Mouse (Mus musculus) hindbrain, embryonic 13.5 days (tissue): ENCODE results near the gene Mavs. TPM values are rescaled to one million over a fixed set of nuclear protein-coding genes. Genes with fewer than 3 reads are reported as not detected.
"Not testable (repeated sequence)": the region's sequence is repeated elsewhere in the genome, so short reads cannot be mapped to it uniquely, and the experiment has no call there.

Experiments used
- ATAC-seq: fragments of 200-750 bp; cut with Nextera tagmentation; 2 replicates; pipeline ENCODE4 v1.8.0; 2017; ENCODE audit warnings: moderate TSS enrichment; ENCODE audit not compliant: low FRiP score
- H3K27ac ChIP-seq: fragments of 300-500 bp; sonication (generic); 2 replicates; pipeline ENCODE4 v1.5.1; 2015; ENCODE audit warnings: inconsistent platforms, mild to moderate bottlenecking, moderate library complexity
- H3K27me3 ChIP-seq: fragments of 300-500 bp; sonication (generic); 2 replicates; pipeline ENCODE4 v1.6.1; 2015; ENCODE audit warnings: mild to moderate bottlenecking, inconsistent platforms
- H3K36me3 ChIP-seq: fragments of 300-500 bp; sonication (generic); 2 replicates; pipeline ENCODE4 v1.6.1; 2015; ENCODE audit warnings: mild to moderate bottlenecking, inconsistent platforms
- H3K4me1 ChIP-seq: fragments of 300-500 bp; sonication (generic); replicated peaks from 2 replicates; pipeline ENCODE4 v1.6.1; 2015; ENCODE audit warnings: inconsistent platforms
- H3K4me2 ChIP-seq: fragments of 300-500 bp; sonication (generic); 2 replicates; pipeline ENCODE4 v1.6.1; 2015; ENCODE audit warnings: inconsistent platforms, mild to moderate bottlenecking, moderate library complexity
- H3K4me3 ChIP-seq: fragments of 300-500 bp; sonication (generic); 2 replicates; pipeline ENCODE4 v1.5.1; 2015; ENCODE audit warnings: mild to moderate bottlenecking, inconsistent platforms
- H3K9ac ChIP-seq: fragments of 300-500 bp; sonication (generic); 2 replicates; pipeline ENCODE4 v1.6.1; 2015; ENCODE audit warnings: mild to moderate bottlenecking, inconsistent platforms
- H3K9me3 ChIP-seq: fragments of 300-500 bp; sonication (generic); 2 replicates; pipeline ENCODE4 v1.6.1; 2016; ENCODE audit warnings: inconsistent platforms
- WGBS: fragments of 180-500 bp; shearing (Covaris S2); methylation state at CpG from one replicate; pipeline ENCODE4 v1.1.7; 2015; 5-methylcytosine and 5-hydroxymethylcytosine counted together
- polyA plus RNA-seq: library from polyadenylated mRNA; unstranded; fragments of >200 nt; fragmentation: Nextera tagmentation; extraction: Ambion mirVana; gene quantifications from 2 replicates; pipeline ENCODE4 v1.2.1, GENCODE M21; 2015

Gene Mavs
- polyA plus RNA-seq, 1 experiment from 2014 or later: 6.9 TPM

GRCm38 (mm10) chr2:131220030-131220429 is 13.8 kb upstream of the Mavs start:
- no peaks in the 10 kb centered on the region for H3K36me3 ChIP-seq
- H3K27ac ChIP-seq: no peak overlapping the region
- no peak overlapping the region for H3K4me3 ChIP-seq
- H3K27me3 ChIP-seq: no peaks in the 10 kb centered on the region
- H3K4me1 ChIP-seq: no peaks in the 10 kb centered on the region
- H3K9me3 ChIP-seq: no peaks in the 10 kb centered on the region
- 78% methylated on average over 4 of the region's 4 CpGs for WGBS
- no peak for ATAC-seq
- no peak overlapping the region for H3K4me2 ChIP-seq
- no peak overlapping the region for H3K9ac ChIP-seq

- no peaks in the 10 kb centered on the region for H3K36me3 ChIP-seq
- no peaks in the 10 kb centered on the region for H3K4me1 ChIP-seq
- no peak for ATAC-seq
- H3K9me3 ChIP-seq: no peaks in the 10 kb centered on the region
- 74% methylated on average over 3 of the region's 3 CpGs for WGBS
- no peak overlapping the region for H3K4me3 ChIP-seq
- no peak overlapping the region for H3K4me2 ChIP-seq
- H3K27me3 ChIP-seq: no peaks in the 10 kb centered on the region
- no peak overlapping the region for H3K9ac ChIP-seq
- H3K27ac ChIP-seq: no peak overlapping the region
These were observed 11.9 kb upstream of the Mavs start for GRCm38 (mm10) chr2:131221853-131222515.

GRCm38 (mm10) chr2:131222562-131222961 is 11.3 kb upstream of the Mavs start:
- no peak overlapping the region for H3K4me3 ChIP-seq
- ATAC-seq: no peak
- no peak overlapping the region for H3K9ac ChIP-seq
- no peaks in the 10 kb centered on the region for H3K36me3 ChIP-seq
- no peaks in the 10 kb centered on the region for H3K9me3 ChIP-seq
- WGBS: 56% methylated on average over 5 of the region's 5 CpGs
- H3K4me1 ChIP-seq: no peaks in the 10 kb centered on the region
- no peaks in the 10 kb centered on the region for H3K27me3 ChIP-seq
- H3K27ac ChIP-seq: no peak overlapping the region
- H3K4me2 ChIP-seq: no peak overlapping the region

- Histone ChIP-seq H3K27ac (no peak overlapping the region), H3K27me3 (no peaks in the 10 kb centered on the region)
- no peak for ATAC-seq
These were observed 10.3 kb upstream of the Mavs start for GRCm38 (mm10) chr2:131223569-131223968.

GRCm38 (mm10) chr2:131225178-131225577 is 8.7 kb upstream of the Mavs start:
- Histone ChIP-seq H3K36me3 (no peaks in the 10 kb centered on the region), H3K4me3 (no peak overlapping the region), H3K27me3 (no peaks in the 10 kb centered on the region), H3K9ac (no peak overlapping the region), H3K4me2 (no peak overlapping the region), H3K27ac (no peak overlapping the region), H3K9me3 (no peaks in the 10 kb centered on the region), H3K4me1 (no peaks in the 10 kb centered on the region)
- ATAC-seq: no peak
- 84% methylated on average over 6 of the region's 6 CpGs for WGBS

More at GRCm38 (mm10) chr2:131223569-131223968, 10.3 kb upstream of the Mavs start:
- H3K9ac ChIP-seq: no peak overlapping the region
- 71% methylated on average over 1 of the region's 1 CpGs for WGBS
- H3K4me1 ChIP-seq: no peaks in the 10 kb centered on the region
- H3K36me3 ChIP-seq: no peaks in the 10 kb centered on the region
- no peaks in the 10 kb centered on the region for H3K9me3 ChIP-seq
- H3K4me3 ChIP-seq: no peak overlapping the region
- no peak overlapping the region for H3K4me2 ChIP-seq

- H3K27me3 ChIP-seq, H3K36me3 ChIP-seq, ATAC-seq, H3K4me1 ChIP-seq, H3K9me3 ChIP-seq, H3K27ac ChIP-seq, H3K4me3 ChIP-seq, H3K4me2 ChIP-seq, H3K9ac ChIP-seq: not testable (repeated sequence)
- WGBS: 91% methylated on average over 2 of the region's 2 CpGs
These were observed 7.2 kb upstream of the Mavs start for GRCm38 (mm10) chr2:131226669-131227068.

GRCm38 (mm10) chr2:131227243-131227642 is 6.6 kb upstream of the Mavs start:
- Histone ChIP-seq H3K27me3 (no peaks in the 10 kb centered on the region), H3K27ac (no peak overlapping the region), H3K4me3 (no peak overlapping the region), H3K9me3 (no peaks in the 10 kb centered on the region), H3K4me2 (no peak overlapping the region), H3K36me3 (no peaks in the 10 kb centered on the region), H3K9ac (no peak overlapping the region), H3K4me1 (no peaks in the 10 kb centered on the region)
- no peak for ATAC-seq
- 89% methylated on average over 3 of the region's 3 CpGs for WGBS

GRCm38 (mm10) chr2:131232558-131232957 is 1.3 kb upstream of the Mavs start:
- ATAC-seq: no peak
- H3K9me3 ChIP-seq: no peaks in the 10 kb centered on the region
- no peaks in the 10 kb centered on the region for H3K27me3 ChIP-seq
- H3K4me1 ChIP-seq: peaks cover 20% of the 10 kb centered on the region
- whole genome bisulfite sequencing: 85% methylated on average over 2 of the region's 2 CpGs
- H3K36me3 ChIP-seq: no peaks in the 10 kb centered on the region
- no peak overlapping the region for H3K4me2 ChIP-seq
- H3K4me3 ChIP-seq: no peak overlapping the region
- no peak overlapping the region for H3K27ac ChIP-seq
- no peak overlapping the region for H3K9ac ChIP-seq

- Histone ChIP-seq H3K27ac (no peak overlapping the region), H3K4me2 (peak overlapping the region; percentile 75), H3K4me1 (peaks cover 20% of the 10 kb centered on the region), H3K36me3 (no peaks in the 10 kb centered on the region), H3K9ac (peak overlapping the region; percentile 74), H3K4me3 (peak overlapping the region; percentile 48), H3K27me3 (no peaks in the 10 kb centered on the region), H3K9me3 (no peaks in the 10 kb centered on the region)
- peak; percentile 59 for ATAC-seq
- WGBS: 13% methylated on average over 28 of the region's 28 CpGs
These were observed 326 bp downstream of the Mavs start for GRCm38 (mm10) chr2:131234127-131234650.

GRCm38 (mm10) chr2:131234970-131235635 is 1.2 kb downstream of the Mavs start:
- Histone ChIP-seq H3K4me3 (no peak overlapping the region), H3K9me3 (no peaks in the 10 kb centered on the region), H3K27ac (no peak overlapping the region), H3K4me1 (peaks cover 20% of the 10 kb centered on the region), H3K27me3 (no peaks in the 10 kb centered on the region), H3K9ac (no peak overlapping the region), H3K36me3 (no peaks in the 10 kb centered on the region), H3K4me2 (peak overlapping the region; percentile 75)
- WGBS: 78% methylated on average over 7 of the region's 7 CpGs
- no peak for ATAC-seq

- Histone ChIP-seq H3K4me3 (no peak overlapping the region), H3K9ac (no peak overlapping the region), H3K27me3 (no peaks in the 10 kb centered on the region), H3K4me2 (no peak overlapping the region), H3K27ac (no peak overlapping the region), H3K9me3 (no peaks in the 10 kb centered on the region), H3K4me1 (no peaks in the 10 kb centered on the region), H3K36me3 (peaks cover 45% of the 10 kb centered on the region)
- no peak for ATAC-seq
These were observed 8.3 kb downstream of the Mavs start for GRCm38 (mm10) chr2:131242180-131242579.

GRCm38 (mm10) chr2:131242929-131243328 is 9.1 kb downstream of the Mavs start:
- H3K9ac ChIP-seq: no peak overlapping the region
- H3K4me1 ChIP-seq: no peaks in the 10 kb centered on the region
- H3K9me3 ChIP-seq: no peaks in the 10 kb centered on the region
- 90% methylated on average over 7 of the region's 7 CpGs for WGBS
- H3K27me3 ChIP-seq: no peaks in the 10 kb centered on the region
- ATAC-seq: no peak
- H3K4me2 ChIP-seq: no peak overlapping the region
- H3K4me3 ChIP-seq: no peak overlapping the region
- H3K27ac ChIP-seq: no peak overlapping the region
- peaks cover 51% of the 10 kb centered on the region for H3K36me3 ChIP-seq
